Mouse (Mus musculus) forebrain, embryonic 10.5 days (tissue): ENCODE data around the gene Ypel4. TPM values are rescaled to one million over a fixed set of nuclear protein-coding genes. Genes with fewer than 3 reads are reported as not detected.
A peak's percentile ranks its signal among the peaks of the same experiment; 100 is the strongest.

Experiments used
- DNase-seq: peaks from one replicate; pipeline ENCODE4 v3.0.0-alpha.2; 2017; ENCODE audit warnings: low spot score; ENCODE audit errors: extremely low spot score
- H3K27ac ChIP-seq: fragments of 300-500 bp; sonication (generic); 2 replicates; pipeline ENCODE4 v1.5.1; 2016; ENCODE audit warnings: mild to moderate bottlenecking
- H3K27me3 ChIP-seq: fragments of 300-500 bp; sonication (generic); 2 replicates; pipeline ENCODE4 v1.6.1; 2016; ENCODE audit warnings: mild to moderate bottlenecking; ENCODE audit not compliant: poor library complexity, severe bottlenecking
- H3K36me3 ChIP-seq: fragments of 300-500 bp; sonication (generic); replicated peaks from 2 replicates; pipeline ENCODE4 v1.6.1; 2016; ENCODE audit warnings: mild to moderate bottlenecking, moderate library complexity
- H3K4me1 ChIP-seq: fragments of 300-500 bp; sonication (generic); 2 replicates; pipeline ENCODE4 v1.6.1; 2016
- H3K4me3 ChIP-seq: fragments of 300-500 bp; sonication (generic); 2 replicates; pipeline ENCODE4 v1.5.1; 2016; ENCODE audit warnings: mild to moderate bottlenecking, moderate library complexity
- H3K9me3 ChIP-seq: fragments of 300-500 bp; sonication (generic); 2 replicates; pipeline ENCODE4 v1.6.1; 2016; ENCODE audit warnings: mild to moderate bottlenecking, moderate library complexity
- WGBS: fragments of 180-500 bp; shearing (Covaris S2); methylation state at CpG from one replicate; pipeline ENCODE4 v1.1.7; 2016; 5-methylcytosine and 5-hydroxymethylcytosine counted together
- polyA plus RNA-seq: library from polyadenylated mRNA; unstranded; fragments of >200 nt; fragmentation: Nextera tagmentation; extraction: Ambion mirVana; gene quantifications from 2 replicates; pipeline ENCODE4 v1.2.1, GENCODE M21; 2016

Gene Ypel4
- polyA plus RNA-seq = 6.4 and 8.2 TPM in 2 replicates

DNA sequence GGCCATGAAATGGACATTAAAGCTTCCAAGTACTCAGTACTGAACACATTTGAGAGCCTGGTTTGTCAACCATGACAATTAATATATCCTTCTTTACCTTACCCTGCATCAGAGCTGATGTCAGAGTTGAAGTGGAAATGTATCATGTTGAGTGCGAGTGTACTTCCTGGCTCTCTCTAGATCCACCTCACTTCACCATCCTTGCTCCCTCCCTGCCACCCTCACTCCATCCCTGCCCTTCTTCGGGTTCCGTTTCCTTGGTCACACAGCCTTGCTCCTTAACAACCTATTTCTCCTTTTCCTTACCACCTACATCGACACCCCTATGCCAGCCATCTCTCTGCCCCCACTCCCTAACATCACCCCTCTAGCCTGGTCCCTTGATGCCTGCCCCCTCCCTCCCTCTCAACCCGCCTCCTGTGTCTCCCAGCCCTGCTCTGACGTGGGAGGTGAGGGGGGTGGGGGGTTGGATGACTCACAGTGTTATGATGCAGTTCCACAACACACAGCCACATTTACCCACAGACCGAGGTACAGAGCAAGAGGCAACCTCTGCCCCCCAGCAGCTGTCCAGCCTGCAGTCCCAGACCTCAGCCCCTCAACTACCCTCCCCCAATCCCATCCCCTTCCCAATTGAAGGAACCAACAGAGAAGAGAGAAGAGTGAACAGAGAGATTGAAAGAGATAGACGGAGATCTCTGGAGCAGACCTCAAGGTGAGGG is at the start of gene Ypel4:
Gene Ypel4 (plus strand): TSS at position 480 of the 722 bp plus-strand sequence.
- H3K4me3 ChIP-seq = peak within 1 kb of the TSS; percentile 69
- H3K4me1 ChIP-seq = peaks cover 58% of the 10 kb centered on the region
- WGBS = 4% methylated on average over 8 of the region's 8 CpGs
- no peaks in the 10 kb centered on the region for H3K27me3 ChIP-seq
- DNase-seq = peak; percentile 64
- peak within 1 kb of the TSS; percentile 99 for H3K27ac ChIP-seq
- H3K9me3 ChIP-seq = no peaks in the 10 kb centered on the region
- H3K36me3 ChIP-seq = no peaks in the 10 kb centered on the region

DNA sequence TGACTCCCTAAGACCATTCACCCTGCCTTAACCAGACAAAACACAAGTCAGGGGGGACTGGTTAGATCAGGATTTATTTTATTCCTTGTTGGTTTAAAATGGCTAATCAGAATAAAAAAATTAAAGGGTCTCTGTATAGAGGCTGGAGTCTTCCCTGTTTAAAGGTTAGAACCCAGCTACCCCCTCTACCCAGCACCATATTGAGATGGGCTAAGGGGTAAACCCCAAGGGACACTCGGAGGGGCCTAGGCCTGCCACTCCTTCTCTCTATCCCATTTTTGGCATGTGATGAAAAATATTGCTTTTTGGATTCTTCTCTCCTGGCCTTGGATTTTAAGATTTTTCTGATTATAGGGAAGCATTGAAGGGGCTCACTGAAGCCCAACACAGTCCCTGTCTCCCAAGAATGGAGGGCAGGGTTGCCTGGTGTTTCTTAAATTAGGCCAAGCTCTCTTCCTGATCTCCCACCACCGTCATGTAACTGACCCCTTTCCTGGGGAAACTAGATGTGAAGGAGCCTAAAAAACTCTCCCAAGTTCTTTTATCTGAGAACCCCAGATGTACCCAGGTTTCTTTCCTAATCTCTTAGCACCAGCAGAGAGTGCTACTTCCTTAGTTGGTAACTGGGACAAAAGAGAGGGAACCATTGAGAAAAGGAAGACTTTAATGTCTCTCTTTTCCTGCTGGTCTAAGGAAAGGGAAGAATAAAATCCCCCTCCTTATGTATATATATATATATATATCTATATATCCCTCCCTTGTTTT is 45.6 kb upstream of the Ypel4 start:
- WGBS = 89% methylated on average over 2 of the region's 2 CpGs
- Histone ChIP-seq H3K36me3 (peaks cover 97% of the 10 kb centered on the region), H3K9me3 (no peaks in the 10 kb centered on the region; the same call in 1 of the 2 replicates), H3K27me3 (no peaks in the 10 kb centered on the region), H3K4me1 (no peaks in the 10 kb centered on the region), H3K4me3 (no peak overlapping the region), H3K27ac (no peak overlapping the region)
- DNase-seq = no peak

DNA sequence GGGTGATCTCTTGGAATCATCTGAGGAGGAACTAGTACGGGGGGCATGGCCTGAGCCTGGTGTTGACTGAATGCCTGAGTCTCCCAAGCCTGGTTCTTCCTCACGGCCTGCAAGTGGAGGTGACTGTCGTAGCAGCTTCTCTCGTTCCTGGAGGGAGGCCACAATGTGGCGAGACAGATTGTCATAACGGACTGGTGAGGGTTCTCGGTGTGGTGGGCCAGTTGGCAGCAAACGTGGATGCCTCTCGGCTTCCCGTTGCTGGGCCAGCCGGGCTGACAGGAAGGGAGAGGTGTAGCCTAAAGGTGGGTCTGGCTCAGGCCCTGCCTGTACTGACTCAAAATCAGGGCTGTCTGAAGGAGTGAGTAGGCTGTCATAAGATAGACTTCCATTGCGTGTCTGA is 43.8 kb upstream of the Ypel4 start:
- H3K36me3 ChIP-seq = peaks cover 98% of the 10 kb centered on the region
- no peaks in the 10 kb centered on the region for H3K4me1 ChIP-seq
- 93% methylated on average over 12 of the region's 12 CpGs for WGBS
- no peak for DNase-seq
- H3K27ac ChIP-seq = no peak overlapping the region
- no peaks in the 10 kb centered on the region for H3K27me3 ChIP-seq
- H3K4me3 ChIP-seq = no peak overlapping the region
- H3K9me3 ChIP-seq = no peaks in the 10 kb centered on the region

DNA sequence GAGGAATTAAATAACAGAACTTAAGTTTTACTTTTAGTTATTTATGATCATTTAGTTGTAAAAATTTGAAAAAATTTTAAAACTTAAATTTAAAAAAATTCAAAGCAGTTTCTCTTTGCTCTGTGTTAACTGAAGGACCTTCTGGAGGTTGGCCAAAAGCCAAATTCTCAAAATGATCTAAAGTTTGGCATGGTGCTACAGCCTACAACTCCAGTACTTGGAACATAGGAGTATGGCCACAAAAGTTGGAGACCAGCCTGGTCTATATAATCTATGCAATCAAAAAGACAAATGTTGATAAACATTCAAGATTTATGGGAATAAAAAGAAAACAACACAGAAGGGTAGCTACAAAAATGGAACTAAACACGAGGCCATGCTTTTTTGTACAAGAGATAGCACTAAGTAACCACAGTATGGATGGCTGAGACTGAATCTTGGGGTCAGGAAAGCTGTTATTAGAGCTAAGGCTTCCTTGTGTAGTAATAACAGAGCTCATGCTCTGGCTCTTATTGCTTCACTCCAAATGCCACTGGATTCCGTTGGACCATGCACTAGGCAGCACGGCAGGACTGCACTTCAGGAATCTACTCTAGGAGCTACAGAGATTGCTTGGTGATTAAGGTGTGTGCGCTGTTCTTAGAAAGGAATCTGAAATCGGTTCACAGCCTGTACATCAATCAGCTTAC is 38.7 kb upstream of the Ypel4 start:
- no peak overlapping the region for H3K27ac ChIP-seq
- no peak overlapping the region for H3K4me3 ChIP-seq
- H3K36me3 ChIP-seq = peaks cover 94% of the 10 kb centered on the region
- H3K9me3 ChIP-seq = no peaks in the 10 kb centered on the region
- no peak for DNase-seq
- no peaks in the 10 kb centered on the region for H3K4me1 ChIP-seq
- H3K27me3 ChIP-seq = no peaks in the 10 kb centered on the region
- 94% methylated on average over 5 of the region's 5 CpGs for WGBS

DNA sequence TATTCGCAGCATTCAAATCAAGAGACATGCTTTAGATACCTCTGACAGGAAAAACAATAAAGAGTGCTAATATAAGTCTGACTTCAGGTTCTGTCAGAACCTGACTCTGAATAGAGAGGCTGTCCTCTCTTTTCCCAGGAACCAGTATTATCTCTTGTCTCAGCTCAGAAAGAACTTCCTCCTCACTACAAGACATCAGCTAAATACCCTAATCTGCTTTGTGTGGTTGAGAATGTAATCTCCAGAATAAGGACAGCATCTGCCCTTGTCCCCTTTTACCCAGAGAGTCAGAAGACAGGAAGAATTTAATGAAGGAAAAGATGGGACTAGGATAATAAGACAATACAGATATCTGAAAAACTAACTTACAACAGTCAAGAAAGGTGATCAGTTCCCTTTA is 30.4 kb upstream of the Ypel4 start:
- H3K27ac ChIP-seq = no peak overlapping the region
- peaks cover 96% of the 10 kb centered on the region for H3K36me3 ChIP-seq
- DNase-seq = no peak
- peaks cover 17% of the 10 kb centered on the region; the same call in 1 of the 2 replicates for H3K4me1 ChIP-seq
- no peak overlapping the region for H3K4me3 ChIP-seq
- WGBS = 98% methylated on average over 1 of the region's 1 CpGs
- H3K27me3 ChIP-seq = no peaks in the 10 kb centered on the region
- no peaks in the 10 kb centered on the region for H3K9me3 ChIP-seq

DNA sequence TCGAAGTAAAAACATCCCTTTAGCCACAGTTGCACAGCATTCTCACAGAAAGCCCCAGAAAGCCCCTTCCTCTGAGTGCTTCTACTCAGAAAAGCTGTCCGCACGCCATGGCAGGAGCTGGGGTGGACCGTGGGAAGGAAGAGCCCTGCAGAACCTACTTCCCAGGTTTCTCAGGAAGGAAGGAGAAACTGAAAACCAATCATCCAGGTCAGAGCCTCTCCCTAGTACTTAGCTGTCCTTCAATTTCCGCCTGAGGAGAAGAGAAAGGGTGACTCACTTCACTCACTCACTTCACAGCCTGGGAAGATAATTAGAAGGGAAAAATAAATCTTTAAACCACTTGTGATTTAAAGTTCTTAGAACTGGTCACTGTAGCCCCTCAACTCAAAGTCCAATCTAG is 29.5 kb upstream of the Ypel4 start:
- Histone ChIP-seq H3K9me3 (no peaks in the 10 kb centered on the region), H3K36me3 (peaks cover 96% of the 10 kb centered on the region), H3K27ac (no peak overlapping the region), H3K4me1 (peaks cover 21% of the 10 kb centered on the region; the same call in 1 of the 2 replicates), H3K27me3 (no peaks in the 10 kb centered on the region), H3K4me3 (no peak overlapping the region)
- 78% methylated on average over 5 of the region's 5 CpGs for WGBS
- no peak for DNase-seq

DNA sequence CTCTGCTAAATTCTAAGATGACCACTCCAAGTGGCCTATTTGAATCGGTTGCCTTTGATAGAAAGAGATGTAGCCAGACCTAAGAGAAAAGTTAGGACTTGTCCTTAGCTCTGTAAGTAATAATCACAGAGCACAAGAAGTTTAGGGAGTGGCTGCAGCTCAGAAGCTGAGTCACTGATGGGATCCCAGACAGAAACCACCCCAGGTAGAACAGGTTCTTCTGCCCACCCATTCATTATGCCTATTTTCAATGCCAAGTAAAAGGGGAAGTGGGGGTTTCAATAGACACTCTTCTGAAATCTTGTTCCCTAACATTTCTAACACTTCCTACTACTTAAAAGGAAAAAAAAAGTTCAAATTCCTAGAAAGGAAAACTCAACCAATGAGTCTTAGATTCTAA is 28.6 kb upstream of the Ypel4 start:
- peaks cover 21% of the 10 kb centered on the region; the same call in 1 of the 2 replicates for H3K4me1 ChIP-seq
- no peak for DNase-seq
- no peak overlapping the region for H3K27ac ChIP-seq
- no peaks in the 10 kb centered on the region for H3K27me3 ChIP-seq
- no peaks in the 10 kb centered on the region for H3K9me3 ChIP-seq
- WGBS = 84% methylated on average over 1 of the region's 1 CpGs
- H3K4me3 ChIP-seq = no peak overlapping the region
- H3K36me3 ChIP-seq = peaks cover 96% of the 10 kb centered on the region

DNA sequence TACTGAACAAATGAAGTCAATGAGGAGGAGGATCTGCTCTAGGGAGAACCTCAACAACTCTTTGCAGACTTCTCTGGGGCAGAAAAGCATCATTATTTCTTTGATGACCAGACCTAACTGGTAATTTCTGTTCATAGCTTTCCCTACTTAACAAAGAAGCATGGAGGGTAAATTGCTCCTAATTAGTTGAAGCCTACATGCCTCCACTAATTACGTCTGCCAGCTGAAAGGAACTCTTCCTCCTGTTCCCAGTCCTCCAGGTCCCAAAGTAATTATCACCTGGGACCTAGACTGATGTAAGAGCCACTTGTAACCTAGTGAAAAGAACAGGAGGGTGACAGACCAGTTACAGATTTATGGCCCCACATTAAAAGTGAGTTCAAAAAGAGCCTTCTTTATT is 26.3 kb upstream of the Ypel4 start:
- WGBS = 47% methylated on average over 1 of the region's 1 CpGs
- no peaks in the 10 kb centered on the region for H3K9me3 ChIP-seq
- DNase-seq = no peak
- H3K27ac ChIP-seq = no peak overlapping the region
- H3K4me1 ChIP-seq = peaks cover 26% of the 10 kb centered on the region; the same call in 1 of the 2 replicates
- H3K4me3 ChIP-seq = no peak overlapping the region
- H3K27me3 ChIP-seq = no peaks in the 10 kb centered on the region
- peaks cover 88% of the 10 kb centered on the region for H3K36me3 ChIP-seq

DNA sequence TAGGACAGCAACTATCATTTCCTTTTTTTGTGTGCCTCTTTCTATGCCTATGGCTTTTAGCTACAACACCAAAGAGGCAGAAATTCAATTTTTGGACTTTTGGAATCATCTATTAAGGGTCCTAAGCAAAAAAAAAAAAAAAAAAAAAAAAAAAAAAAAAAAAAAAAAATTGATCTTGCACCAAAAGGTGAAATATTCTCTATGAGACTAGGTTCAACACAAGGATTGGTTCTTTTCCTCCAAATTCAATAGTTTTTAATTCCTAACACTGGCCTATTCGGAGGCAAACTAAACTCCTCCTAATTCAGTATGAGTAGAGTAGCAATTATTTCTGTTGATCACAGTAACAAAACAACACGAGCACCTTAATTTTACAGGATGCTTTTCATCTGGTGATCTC is 22.0 kb upstream of the Ypel4 start:
- H3K27ac ChIP-seq = no peak overlapping the region
- DNase-seq = no peak
- H3K4me3 ChIP-seq = no peak overlapping the region
- peaks cover 51% of the 10 kb centered on the region for H3K4me1 ChIP-seq
- 92% methylated on average over 2 of the region's 2 CpGs for WGBS
- peaks cover 45% of the 10 kb centered on the region for H3K36me3 ChIP-seq
- no peaks in the 10 kb centered on the region for H3K9me3 ChIP-seq
- no peaks in the 10 kb centered on the region for H3K27me3 ChIP-seq

DNA sequence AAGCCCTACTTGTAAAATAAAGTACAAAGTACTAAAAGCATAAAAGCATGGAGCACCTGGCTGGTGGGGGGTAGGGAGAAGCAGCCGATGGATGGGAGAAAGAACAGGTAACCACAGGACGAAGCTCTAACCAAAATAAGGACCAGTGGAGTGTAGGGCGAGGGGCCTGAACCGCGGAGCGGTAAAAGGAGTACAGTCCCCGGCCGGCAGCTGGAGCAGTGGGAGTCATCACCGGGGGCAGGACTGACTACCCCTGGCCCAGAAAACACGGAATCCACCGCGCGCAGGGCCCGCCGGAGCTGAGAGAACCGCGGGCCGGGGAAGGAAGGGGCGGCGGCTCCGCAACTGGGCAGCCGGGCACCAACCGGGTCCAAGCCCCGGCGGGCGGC is 19.4 kb upstream of the Ypel4 start:
- DNase-seq = no peak
- Histone ChIP-seq H3K27ac (peak overlapping the region; percentile 96), H3K36me3 (peaks cover 20% of the 10 kb centered on the region), H3K27me3 (no peaks in the 10 kb centered on the region), H3K4me1 (peaks cover 33% of the 10 kb centered on the region), H3K9me3 (no peaks in the 10 kb centered on the region), H3K4me3 (peak overlapping the region; percentile 74)
- WGBS = 0% methylated on average over 24 of the region's 26 CpGs

DNA sequence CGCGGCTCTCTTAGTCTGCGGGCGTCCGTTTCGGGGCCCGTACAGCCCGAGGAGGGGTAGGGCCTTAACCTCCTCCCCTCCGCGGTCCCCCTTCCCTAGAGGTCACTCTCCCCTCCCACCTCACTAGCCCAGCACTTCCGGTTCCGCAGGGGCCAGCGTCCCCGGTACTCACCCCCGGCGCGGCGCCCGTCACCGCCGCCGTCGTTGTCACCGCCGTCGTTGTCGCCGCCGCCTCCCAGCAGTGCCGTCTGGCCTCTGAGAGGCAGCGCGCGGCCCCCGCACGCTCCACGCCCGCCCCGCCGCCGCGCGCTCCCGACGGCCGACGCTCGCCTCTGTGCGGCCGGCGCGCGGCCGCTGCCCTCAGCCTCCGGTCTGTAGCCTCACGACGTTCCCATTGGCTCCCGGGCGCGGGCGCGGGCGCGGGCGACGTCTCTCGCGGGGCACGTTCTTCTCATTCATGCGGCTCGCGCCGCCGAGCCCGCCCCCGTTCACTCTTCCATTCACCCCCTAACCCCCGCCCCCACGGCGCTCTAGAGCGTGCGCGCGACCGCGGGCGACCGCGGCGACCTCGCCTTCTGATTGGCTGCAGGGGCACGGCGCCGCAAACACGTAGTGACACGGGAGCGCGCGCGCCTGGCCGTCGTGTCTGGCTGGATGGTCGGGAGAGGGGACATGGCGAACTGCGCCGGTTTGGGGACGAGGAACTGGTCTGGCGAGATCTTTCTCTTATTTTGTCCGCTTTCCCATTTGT is 18.9 kb upstream of the Ypel4 start, which contains the start of gene Zdhhc5:
Gene Zdhhc5 (minus strand): TSS at position 370 of the 751 bp plus-strand sequence.
- H3K4me3 ChIP-seq = peak within 1 kb of the TSS; percentile 74
- H3K36me3 ChIP-seq = peaks cover 14% of the 10 kb centered on the region
- under 1% methylated on average over 107 of the region's 107 CpGs for WGBS
- peak within 1 kb of the TSS; percentile 96 for H3K27ac ChIP-seq
- H3K9me3 ChIP-seq = no peaks in the 10 kb centered on the region
- DNase-seq = peak; percentile 99
- H3K27me3 ChIP-seq = no peaks in the 10 kb centered on the region
- H3K4me1 ChIP-seq = peaks cover 33% of the 10 kb centered on the region
